Mouse (Mus musculus) adrenal gland, adult 2 months (tissue): Measurements from ENCODE around the gene Wdr76. TPM values are rescaled to one million over a fixed set of nuclear protein-coding genes. Genes with fewer than 3 reads are reported as not detected.
"Not testable (repeated sequence)": the region's sequence is repeated elsewhere in the genome, so short reads cannot be mapped to it uniquely, and the experiment has no call there.

Source experiments
- DNase-seq: peaks from one replicate; pipeline ENCODE4 v3.0.0; 2021
- long read RNA-seq: library from polyadenylated mRNA; stranded (forward); transcript quantifications from one replicate; pipeline ENCODE4 v2.0.0, GENCODE M21; 2021
- polyA plus RNA-seq: library from polyadenylated mRNA; depleted of rRNA; stranded (reverse); fragments of >200 nt; gene quantifications from 2 replicates; pipeline ENCODE4 v1.2.3, GENCODE M21; 2012; rRNA removed
- total RNA-seq, 2 experiments: library from RNA; stranded (reverse); gene quantifications; 2 replicates each; pipeline ENCODE4 v1.2.3; 2021

The Wdr76 gene
- 1 to 10 TPM; 2.6 to 5.4 TPM for total RNA-seq
- polyA plus RNA-seq = 0.46 and 0.66 TPM in 2 replicates
- long read RNA-seq = 0 reads

DNA sequence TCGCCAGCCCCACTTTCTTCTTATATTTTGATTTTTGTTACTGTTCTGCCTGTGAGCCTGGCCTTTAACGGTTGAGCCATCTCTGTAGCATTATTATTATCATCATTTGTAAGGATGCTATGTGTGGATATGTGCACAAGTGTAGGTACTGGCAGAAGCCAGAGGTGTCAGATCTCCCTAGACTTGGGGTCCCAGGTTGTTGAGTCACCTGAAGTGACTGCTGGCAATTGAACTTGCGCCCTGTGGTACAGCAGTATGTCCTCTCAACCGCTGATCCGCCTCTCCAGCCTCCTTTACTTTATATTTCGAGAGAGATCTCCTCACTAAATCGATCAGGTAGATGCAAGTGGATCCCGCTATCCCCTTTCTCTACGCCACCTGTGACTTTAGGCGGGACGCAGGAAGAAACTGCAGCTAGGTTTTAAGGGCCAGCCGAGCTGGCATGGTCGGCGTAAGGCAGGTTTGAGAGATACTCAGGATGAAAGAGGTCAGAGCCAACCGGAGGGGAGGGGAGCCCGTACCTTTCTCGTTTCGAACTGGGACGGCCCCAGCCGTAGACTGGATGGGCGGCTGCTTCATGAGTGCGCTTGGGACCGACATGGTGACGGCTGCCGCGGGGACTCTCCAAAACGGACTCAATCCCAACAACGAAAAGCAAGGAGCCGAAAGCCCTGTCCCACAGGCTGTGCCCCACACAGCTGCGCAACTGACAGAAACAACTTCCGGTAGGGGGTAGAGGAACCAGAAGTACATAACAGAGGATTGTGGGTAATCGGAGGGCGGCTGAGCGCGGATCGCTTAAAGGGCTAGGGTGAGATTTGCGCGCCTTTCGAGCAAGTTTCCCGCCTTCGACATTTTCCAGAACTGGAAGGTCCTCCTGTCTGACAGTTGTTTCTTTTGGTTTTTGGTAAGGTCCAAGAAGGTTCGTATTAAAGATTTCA is at the start of gene Wdr76, which contains the start of gene Mfap1a:
Gene Wdr76 (plus strand): TSS at position 782 of the 941 bp plus-strand sequence.
Gene Mfap1a (minus strand): TSS at position 724 of the 941 bp plus-strand sequence.
- peak; percentile 88 for DNase-seq

DNA sequence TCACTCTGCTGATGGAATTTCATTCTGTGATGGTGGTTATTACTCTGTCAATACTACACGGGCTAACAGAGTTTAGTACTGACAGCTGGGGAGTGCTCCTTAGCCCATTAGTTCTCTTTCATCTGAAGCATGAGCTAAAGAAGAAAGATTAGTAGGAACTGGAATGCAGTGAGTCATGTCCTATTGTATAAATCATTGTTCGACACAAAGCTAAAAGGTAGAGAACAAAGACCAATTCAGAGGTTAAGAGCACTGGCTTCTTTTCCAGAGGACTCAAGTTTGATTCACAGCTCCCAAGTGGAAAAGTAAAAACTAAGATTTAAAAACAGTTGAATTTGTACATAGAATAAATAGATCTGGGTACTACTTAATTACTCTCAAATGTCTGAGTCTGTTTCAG is 46.5 kb upstream of the Wdr76 start:
- no peak for DNase-seq

DNA sequence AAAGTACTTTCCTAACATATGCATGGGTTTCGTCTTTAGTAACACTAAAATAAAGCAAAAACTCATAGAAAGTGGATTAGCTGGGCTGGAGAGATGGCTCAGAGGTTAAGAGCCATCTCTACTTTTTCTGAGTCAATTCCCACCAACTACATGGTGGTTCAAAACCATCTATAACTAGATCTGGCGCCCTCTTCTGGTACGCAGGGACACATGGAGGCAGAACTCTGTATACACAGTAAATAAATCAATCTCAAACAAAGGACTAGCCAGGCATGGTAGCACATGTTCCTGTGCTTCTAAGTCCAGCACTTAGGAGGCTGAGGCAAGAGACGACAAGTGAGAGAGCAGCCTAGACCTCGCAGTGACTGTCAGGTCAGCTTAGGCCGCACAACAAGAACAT is 37.5 kb upstream of the Wdr76 start:
- DNase-seq = not testable (repeated sequence)

DNA sequence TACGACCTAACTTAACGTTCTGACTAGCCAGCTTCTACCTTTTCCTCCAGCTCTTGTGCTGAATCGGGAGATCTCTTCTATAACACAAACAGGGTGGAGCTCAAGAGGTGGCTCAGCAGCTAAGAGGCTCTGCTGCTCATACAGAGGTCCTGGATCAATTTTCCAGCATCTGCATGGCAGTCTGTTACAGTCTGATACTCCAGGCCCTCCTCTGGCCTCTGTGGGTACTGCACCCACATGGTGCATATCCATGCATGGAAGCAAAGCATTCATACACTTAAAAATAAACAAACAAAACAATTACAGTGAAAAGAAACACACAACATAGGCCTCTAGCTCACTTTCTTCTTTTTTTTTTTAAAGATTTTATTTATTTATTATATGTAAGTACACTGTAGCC is 33.7 kb upstream of the Wdr76 start:
- not testable (repeated sequence) for DNase-seq

GRCm38 (mm10) chr2:121473301-121474179 is 33.0 kb upstream of the Wdr76 start, which contains the start of gene Mfap1b:
Gene Mfap1b, minus strand, starts transcription at chr2:121474067.
- DNase-seq = peak; percentile 86

DNA sequence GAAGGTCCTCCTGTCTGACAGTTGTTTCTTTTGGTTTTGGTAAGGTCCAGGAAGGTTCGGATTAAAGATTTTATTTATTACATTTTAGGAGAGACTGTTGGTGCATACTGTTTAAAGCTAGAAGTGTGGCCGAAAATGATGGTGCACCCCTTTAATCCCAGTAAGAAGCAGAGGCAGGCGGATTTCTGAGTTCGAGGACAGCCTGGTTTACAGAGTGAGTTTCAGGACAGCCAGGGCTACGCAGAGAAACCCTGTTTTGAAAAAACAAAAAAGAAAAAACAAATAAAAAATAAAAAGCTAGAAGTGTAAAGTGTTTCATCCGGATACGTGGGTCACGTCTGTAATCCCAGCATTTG is 32.4 kb upstream of the Wdr76 start:
- no peak for DNase-seq

DNA sequence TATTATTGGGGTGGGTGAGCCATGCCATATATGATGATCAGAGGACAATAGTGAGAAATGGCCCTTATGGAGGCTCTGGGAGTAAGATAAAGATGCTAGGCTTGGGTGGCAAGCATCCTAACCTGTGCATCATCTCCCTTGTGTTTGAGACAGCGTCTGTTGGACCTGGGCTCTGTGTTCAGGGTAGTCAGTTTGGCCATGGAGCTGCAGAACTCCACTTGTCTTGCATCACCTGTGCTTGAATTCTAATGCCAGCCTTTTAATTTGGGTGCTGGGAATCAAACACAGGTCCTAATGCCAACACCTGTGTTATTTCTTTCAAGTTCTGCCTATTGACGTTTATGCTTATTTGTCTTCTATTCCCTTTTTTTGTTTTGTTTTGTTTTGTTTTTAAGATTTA is 31.2 kb upstream of the Wdr76 start:
- DNase-seq = not testable (repeated sequence)

DNA sequence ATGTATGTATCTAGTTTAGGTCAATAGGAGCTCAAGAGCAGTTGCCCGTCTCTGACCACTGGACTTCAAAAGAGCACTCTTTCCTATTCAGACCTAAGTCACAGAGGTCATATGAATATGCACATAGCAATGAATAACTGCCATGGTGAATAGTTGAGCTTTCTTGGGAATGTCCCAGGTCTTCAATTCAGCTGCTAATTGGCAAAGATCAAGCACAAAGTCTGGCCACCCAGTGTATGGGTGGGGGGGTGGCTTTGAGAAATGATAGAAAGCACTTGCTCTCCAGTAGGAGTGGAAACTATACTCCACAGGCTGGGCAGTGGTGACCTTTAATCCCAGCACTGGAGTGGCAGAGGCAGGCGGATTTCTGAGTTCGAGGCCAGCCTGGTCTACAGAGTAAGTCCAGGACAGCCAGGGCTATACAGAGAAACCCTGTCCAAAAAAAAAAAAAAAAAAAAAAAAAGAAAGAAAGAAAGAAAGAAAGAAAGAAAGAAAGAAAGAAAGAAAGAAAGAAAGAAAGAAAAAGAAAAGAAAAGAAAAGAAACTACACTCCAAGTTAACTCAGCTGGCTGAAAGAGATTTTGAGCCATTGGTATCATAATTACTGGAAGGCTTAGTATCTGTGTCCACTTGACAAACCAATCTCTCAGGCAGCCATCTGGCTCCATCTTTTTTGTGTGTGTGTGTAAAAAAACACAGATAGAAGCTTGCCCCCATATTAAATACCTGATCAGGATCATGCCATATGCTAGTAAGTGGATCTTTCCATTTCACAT is 28.8 kb upstream of the Wdr76 start:
- no peak for DNase-seq

DNA sequence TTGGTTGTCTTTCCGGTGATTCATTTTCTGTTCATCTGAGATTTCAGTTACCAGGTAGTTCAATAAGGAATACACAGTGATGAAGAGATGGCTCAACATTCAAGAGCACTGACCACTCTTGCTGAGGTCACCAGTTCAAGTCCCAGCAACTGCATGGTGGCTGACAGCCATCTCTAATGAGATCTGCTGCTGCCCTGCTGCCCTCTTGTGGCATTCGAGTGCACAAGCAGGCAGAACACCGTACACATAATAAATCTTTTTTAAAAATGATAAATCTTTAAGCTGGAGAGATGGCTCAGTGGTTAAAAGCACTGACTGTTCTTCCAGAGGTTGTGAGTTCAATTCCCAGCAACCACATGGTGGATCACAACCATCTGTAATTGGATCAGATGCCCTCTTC is 26.0 kb upstream of the Wdr76 start:
- peak; percentile 24 for DNase-seq

- DNase-seq = not testable (repeated sequence)
These were observed 25.6 kb upstream of the Wdr76 start for GRCm38 (mm10) chr2:121480916-121481315.

DNA sequence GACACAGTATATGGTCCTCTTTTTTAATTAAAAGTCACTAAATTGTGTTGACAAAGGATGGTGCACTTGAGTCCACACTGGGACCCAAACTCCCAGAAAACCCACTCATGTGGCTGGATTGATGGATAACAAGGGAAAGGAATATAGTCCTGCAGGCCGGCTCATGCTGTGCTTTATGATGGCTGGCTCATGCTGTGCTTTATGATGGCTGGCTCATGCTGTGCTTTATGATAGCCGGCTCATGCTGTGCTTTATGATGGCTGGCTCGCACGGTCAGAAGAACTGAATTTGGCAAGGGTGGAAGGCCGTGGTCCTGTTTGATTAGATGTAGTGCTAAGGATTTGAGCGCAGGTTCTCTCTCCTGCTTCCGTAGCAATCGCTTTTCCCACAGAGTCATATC is 22.9 kb upstream of the Wdr76 start:
- no peak for DNase-seq

DNA sequence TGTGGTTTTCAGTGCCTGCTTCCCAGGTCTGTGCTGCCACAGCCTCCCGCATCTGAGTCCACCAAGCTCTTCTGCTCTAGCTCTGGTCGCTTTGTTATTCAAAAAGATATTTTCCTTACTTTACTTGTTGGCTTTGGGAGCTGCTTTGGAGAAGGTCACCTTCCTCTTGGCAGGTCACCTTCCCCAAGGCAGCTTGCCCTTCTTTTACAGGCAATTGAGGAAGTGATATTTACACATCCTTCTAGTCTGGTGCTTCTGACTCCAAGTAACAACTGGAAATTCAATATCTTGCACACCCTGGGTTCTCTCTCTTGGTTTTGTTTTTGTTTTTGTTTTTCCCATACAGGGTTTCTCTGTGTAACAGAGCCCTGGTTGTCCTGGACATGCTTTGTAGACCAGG is 22.1 kb upstream of the Wdr76 start:
- not testable (repeated sequence) for DNase-seq

DNA sequence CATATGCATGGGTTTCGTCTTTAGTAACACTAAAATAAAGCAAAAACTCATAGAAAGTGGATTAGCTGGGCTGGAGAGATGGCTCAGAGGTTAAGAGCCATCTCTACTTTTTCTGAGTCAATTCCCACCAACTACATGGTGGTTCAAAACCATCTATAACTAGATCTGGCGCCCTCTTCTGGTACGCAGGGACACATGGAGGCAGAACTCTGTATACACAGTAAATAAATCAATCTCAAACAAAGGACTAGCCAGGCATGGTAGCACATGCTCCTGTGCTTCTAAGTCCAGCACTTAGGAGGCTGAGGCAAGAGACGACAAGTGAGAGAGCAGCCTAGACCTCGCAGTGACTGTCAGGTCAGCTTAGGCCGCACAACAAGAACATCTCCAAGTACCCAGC is 5.0 kb upstream of the Wdr76 start:
- DNase-seq = not testable (repeated sequence)

DNA sequence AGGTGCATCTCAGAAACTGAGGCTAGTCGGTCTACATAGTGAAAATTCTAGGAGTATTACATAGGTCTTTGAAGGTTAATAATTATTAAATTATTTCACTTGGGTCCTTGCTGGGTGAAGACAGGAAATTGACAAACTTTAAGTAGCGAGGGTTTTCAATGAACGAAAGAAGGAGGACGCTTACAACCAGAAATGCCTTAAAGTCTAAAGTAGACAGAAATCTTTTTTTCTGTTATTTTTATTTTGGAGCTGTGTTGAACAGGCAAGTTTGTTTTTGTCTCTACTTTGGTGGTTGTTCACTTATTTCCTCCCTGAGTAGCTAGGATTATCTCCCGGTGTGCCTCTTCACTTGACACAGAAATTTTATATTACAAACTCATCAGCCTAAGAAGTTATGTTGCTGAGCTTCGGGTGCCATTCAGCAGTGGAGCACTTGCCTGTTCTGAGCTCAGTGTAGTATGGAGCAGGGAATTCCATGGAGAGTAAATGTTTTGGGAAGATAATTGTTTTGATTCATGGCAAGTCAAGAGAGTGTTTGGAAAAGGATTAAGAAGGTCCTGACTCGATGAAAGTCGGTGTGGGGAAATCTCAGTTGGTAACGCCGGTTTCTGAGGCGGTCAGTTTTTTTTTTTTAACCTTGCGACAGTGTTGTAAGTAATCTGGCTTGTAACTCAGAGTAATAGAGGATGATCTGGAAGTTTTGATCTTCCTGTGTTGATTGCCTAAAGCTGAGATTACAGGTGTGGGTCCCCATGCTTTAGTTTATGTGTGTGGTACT is 839 bp downstream of the Wdr76 start:
- DNase-seq = no peak

DNA sequence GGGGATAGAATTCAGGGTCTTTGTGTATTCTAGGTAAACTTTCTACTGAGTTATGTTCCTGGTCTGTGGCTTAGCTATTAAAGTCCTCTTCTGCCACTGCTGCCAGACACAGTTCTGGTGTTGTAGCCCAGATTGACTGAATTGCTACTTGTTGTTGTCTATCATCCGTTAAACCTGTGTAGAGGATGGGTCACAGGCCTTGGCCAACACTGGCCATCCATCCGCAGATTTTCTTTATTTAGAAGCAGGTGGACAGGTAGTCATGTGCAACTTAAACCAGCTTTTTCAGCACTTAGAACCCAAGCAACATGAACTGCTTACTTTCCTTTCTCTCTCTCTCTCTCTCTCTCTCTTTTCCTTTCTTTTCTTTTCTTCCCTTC is 1.4 kb downstream of the Wdr76 start:
- DNase-seq = no peak

DNA sequence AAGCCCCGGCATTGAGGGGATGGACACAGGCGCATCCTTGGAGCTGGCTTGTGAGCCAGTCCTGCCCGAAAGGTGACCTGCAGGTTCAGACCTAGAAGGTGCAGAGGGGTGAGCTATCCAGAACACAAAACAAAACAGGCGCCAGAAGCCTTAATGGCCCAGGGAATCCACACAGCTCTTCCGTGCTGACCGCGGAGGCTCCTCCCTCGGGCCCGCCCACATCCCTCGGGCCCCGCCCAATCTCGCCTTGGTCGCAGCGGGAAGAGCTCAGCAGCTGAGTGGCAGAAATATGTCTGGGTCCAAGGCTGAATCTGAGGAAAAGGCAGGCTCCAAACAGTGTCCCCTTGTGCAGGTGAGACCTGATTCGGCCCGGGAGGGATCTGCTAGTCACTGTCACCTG is 3.1 kb downstream of the Wdr76 start:
- DNase-seq = peak; percentile 87

- DNase-seq = no peak
These were observed 4.9 kb downstream of the Wdr76 start for GRCm38 (mm10) chr2:121511401-121511800.

GRCm38 (mm10) chr2:121512991-121513765 is 6.7 kb downstream of the Wdr76 start:
- not testable (repeated sequence) for DNase-seq

DNA sequence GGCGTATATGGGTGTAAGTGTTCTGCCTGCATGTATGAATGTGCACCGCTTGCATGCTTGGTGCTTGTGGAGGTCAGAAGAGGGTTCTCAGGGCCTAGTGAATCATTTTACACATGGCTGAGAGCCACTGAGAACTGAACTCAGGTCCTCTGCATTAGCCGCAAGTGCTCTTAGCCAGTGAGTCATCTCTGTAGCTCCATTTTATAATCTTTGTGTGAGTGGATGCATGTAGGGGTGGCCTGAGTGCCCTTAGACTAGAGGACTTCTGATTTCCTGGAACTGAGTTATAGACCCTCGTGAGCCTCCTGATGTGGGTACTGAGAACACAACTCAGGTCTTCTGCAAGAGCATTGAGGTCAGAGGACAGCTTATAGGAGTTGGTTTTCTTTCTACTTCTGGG is 7.7 kb downstream of the Wdr76 start:
- DNase-seq = no peak

GRCm38 (mm10) chr2:121518106-121518505 is 11.6 kb downstream of the Wdr76 start:
- DNase-seq = no peak
